Mouse (Mus musculus): Measurements from ENCODE around the gene Grid2ip. TPM values are rescaled to one million over a fixed set of nuclear protein-coding genes. Genes with fewer than 3 reads are reported as not detected.

Gene Grid2ip
- polyA plus RNA-seq (2014; fragmentation: Nextera tagmentation; extraction: Ambion mirVana), result 0.06 and 0.20 TPM in 2 replicates

DNA sequence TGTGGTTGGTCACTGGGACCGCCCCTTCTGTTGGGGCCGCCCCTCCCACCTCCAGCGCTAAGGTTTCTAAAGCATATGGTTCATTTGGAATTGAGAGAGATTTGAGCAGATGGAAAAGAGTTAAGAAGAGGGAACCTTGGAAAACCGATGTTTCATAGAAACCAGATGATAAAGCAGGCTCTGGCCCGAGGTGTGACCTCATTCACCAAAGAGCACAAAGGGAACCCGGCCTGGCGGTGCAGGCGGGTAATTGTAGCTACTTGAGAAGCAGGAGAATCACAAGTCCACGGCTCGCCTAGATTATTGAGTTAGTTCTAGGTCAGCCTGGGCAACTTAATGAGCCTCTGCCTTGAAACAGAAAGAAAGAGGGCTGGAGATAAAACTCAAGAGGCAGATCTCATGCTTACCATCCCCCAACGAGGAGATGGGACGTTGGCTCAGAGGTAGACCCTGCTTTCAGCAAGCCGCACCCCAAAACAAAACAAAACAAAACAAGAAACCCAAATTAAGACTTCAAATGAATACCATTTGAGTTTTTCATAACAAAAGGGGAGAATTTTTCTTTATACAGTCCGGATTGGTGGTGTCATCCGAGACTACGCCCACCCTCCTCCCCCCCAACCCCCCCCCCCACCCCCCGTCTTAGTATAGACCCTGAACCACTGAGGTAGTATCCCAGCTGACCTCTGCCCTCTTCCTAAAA is at the start of gene Grid2ip:
Grid2ip (plus strand) TSS at position 653 of the 703 bp plus-strand sequence.
- WGBS, result 19% methylated on average over 17 of the region's 17 CpGs
- Histone ChIP-seq H3K9ac (ENCODE audit: low read depth, low read length) (no peak within 1 kb of the TSS), H3K4me1 (ENCODE audit: control insufficient read depth, insufficient read depth, low read length) (no peaks in the 10 kb centered on the region), H3K4me3 (ENCODE audit: low read length) (peak within 1 kb of the TSS; percentile 4), H3K27me3 (ENCODE audit: control insufficient read depth, insufficient read depth, low read length) (peaks cover 32% of the 10 kb centered on the region), H3K27ac (ENCODE audit: low read depth, low read length) (no peak within 1 kb of the TSS), H3K36me3 (ENCODE audit: control insufficient read depth, insufficient read depth, low read length) (no peaks in the 10 kb centered on the region), H3K4me2 (replicated peaks; ENCODE audit: low read depth, low read length) (peak within 1 kb of the TSS; percentile 6), H3K9me3 (ENCODE audit: control insufficient read depth, low read length) (peaks cover 4% of the 10 kb centered on the region; the same call in 1 of the 2 replicates)
- no peak for ATAC-seq (ENCODE audit: low FRiP score, low TSS enrichment)

DNA sequence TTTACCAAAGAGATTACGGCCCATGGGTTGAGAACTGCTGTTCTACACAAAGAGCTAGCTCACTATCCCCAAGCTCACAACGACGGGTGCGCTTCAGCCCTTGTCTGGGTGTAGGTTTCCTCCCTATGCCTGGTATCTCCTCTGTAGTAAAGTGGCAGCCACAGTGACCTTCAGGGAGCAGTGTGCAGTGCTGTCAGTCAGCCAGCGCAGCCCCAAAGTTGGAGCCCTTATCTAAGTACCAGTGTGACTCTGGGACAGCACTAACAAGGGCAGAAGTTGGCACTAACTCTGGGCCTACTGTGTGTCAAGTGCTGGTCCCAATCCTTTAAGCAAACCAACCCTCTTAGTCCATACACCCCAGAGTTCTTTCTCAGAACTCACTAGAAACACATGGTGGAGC is 48.3 kb upstream of the Grid2ip start:
- peaks cover 82% of the 10 kb centered on the region for H3K36me3 ChIP-seq (ENCODE audit: control insufficient read depth, insufficient read depth, low read length)
- no peak overlapping the region for H3K27ac ChIP-seq (ENCODE audit: low read depth, low read length)
- H3K4me1 ChIP-seq (ENCODE audit: control insufficient read depth, insufficient read depth, low read length), result peaks cover 6% of the 10 kb centered on the region
- 92% methylated on average over 5 of the region's 5 CpGs for WGBS
- no peak for ATAC-seq (ENCODE audit: low FRiP score, low TSS enrichment)
- no peak overlapping the region for H3K4me2 ChIP-seq (replicated peaks; ENCODE audit: low read depth, low read length)
- H3K9ac ChIP-seq (ENCODE audit: low read depth, low read length), result no peak overlapping the region
- no peaks in the 10 kb centered on the region for H3K27me3 ChIP-seq (ENCODE audit: control insufficient read depth, insufficient read depth, low read length)
- H3K4me3 ChIP-seq (ENCODE audit: low read length), result no peak overlapping the region
- H3K9me3 ChIP-seq (ENCODE audit: control insufficient read depth, low read length), result no peaks in the 10 kb centered on the region

DNA sequence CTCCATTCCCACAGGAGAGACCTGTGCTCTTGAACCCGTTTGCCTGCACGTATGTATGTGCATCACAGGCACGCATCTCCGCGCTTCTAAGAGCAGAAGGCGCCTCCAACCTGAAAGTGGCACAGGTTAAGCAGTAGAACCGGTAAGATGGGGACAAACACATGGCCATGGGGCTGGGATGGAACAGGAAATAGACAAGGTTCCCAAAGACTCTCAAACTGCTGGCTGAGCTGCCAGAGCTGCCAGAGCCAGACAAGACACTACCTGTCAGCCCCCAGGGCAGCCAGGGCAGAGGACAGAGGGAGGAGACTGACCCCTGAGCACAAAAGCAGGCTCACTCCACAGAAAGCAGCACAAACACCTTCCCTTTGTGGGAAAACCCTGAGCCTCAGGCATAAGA is 47.2 kb upstream of the Grid2ip start:
- Histone ChIP-seq H3K9ac (ENCODE audit: low read depth, low read length) (no peak overlapping the region), H3K9me3 (ENCODE audit: control insufficient read depth, low read length) (no peaks in the 10 kb centered on the region), H3K4me2 (replicated peaks; ENCODE audit: low read depth, low read length) (no peak overlapping the region), H3K4me1 (ENCODE audit: control insufficient read depth, insufficient read depth, low read length) (peaks cover 11% of the 10 kb centered on the region), H3K36me3 (ENCODE audit: control insufficient read depth, insufficient read depth, low read length) (peaks cover 78% of the 10 kb centered on the region), H3K27me3 (ENCODE audit: control insufficient read depth, insufficient read depth, low read length) (no peaks in the 10 kb centered on the region), H3K27ac (ENCODE audit: low read depth, low read length) (no peak overlapping the region), H3K4me3 (ENCODE audit: low read length) (no peak overlapping the region)
- 95% methylated on average over 7 of the region's 7 CpGs for WGBS
- no peak for ATAC-seq (ENCODE audit: low FRiP score, low TSS enrichment)

DNA sequence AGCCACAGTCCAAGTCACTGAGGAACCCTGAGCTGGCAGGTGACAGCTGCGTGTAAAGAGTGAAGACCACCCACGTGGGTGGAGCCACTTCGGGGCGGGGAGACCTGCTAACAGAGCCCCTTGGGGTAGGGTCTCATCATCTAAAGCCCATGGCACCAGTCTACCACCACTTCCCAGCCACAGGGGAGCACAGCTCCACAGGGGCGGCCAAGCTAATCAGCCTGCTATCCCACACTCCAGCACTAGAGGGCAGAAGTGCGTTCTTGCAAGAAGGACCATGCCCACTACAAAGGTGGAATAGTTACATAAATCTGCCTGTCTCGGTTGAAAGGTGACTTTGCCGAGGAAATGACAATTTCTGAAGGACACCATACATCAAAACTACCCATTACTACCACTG is 45.3 kb upstream of the Grid2ip start:
- H3K27ac ChIP-seq (ENCODE audit: low read depth, low read length), result no peak overlapping the region
- H3K9me3 ChIP-seq (ENCODE audit: control insufficient read depth, low read length), result no peaks in the 10 kb centered on the region
- no peak for ATAC-seq (ENCODE audit: low FRiP score, low TSS enrichment)
- H3K36me3 ChIP-seq (ENCODE audit: control insufficient read depth, insufficient read depth, low read length), result peaks cover 66% of the 10 kb centered on the region
- no peak overlapping the region for H3K4me2 ChIP-seq (replicated peaks; ENCODE audit: low read depth, low read length)
- 67% methylated on average over 8 of the region's 8 CpGs for WGBS
- peaks cover 15% of the 10 kb centered on the region for H3K4me1 ChIP-seq (ENCODE audit: control insufficient read depth, insufficient read depth, low read length)
- H3K4me3 ChIP-seq (ENCODE audit: low read length), result no peak overlapping the region
- H3K9ac ChIP-seq (ENCODE audit: low read depth, low read length), result no peak overlapping the region
- no peaks in the 10 kb centered on the region for H3K27me3 ChIP-seq (ENCODE audit: control insufficient read depth, insufficient read depth, low read length)

DNA sequence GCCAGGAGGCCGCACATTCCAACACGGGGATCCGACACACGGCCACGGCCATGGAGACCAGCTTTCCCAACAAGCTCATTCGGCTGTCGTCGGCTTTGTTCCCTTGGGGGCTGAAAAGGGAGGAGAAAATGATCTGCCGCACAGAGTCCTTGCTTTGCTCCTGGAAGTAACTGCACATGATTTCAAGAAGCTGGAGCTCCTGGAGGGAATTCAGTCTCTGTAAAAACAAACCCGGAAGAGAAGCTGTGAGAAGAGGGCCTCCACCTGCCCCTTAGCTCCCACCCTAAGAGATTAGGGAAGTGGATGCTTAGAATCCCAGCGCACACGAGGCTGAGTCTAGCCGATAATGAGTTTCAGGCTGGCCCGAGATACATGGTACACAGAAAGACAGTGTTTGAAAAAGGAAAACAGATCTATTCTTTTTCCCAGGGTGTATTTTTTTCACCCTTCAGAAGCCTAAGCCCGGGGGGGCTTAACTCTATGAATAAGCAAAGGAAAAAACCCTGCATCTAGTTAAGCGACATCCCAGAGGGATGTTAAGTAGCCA is 42.9 kb upstream of the Grid2ip start:
- peaks cover 65% of the 10 kb centered on the region for H3K36me3 ChIP-seq (ENCODE audit: control insufficient read depth, insufficient read depth, low read length)
- ATAC-seq (ENCODE audit: low FRiP score, low TSS enrichment), result no peak
- peak overlapping the region; percentile 88 for H3K4me2 ChIP-seq (replicated peaks; ENCODE audit: low read depth, low read length)
- H3K27me3 ChIP-seq (ENCODE audit: control insufficient read depth, insufficient read depth, low read length), result no peaks in the 10 kb centered on the region
- no peaks in the 10 kb centered on the region for H3K9me3 ChIP-seq (ENCODE audit: control insufficient read depth, low read length)
- H3K4me3 ChIP-seq (ENCODE audit: low read length), result peak overlapping the region; percentile 87
- 4% methylated on average over 16 of the region's 16 CpGs for WGBS
- H3K4me1 ChIP-seq (ENCODE audit: control insufficient read depth, insufficient read depth, low read length), result peaks cover 15% of the 10 kb centered on the region
- peak overlapping the region; percentile 97 for H3K9ac ChIP-seq (ENCODE audit: low read depth, low read length)
- H3K27ac ChIP-seq (ENCODE audit: low read depth, low read length), result peak overlapping the region; percentile 90; the same call in 1 of the 2 replicates

DNA sequence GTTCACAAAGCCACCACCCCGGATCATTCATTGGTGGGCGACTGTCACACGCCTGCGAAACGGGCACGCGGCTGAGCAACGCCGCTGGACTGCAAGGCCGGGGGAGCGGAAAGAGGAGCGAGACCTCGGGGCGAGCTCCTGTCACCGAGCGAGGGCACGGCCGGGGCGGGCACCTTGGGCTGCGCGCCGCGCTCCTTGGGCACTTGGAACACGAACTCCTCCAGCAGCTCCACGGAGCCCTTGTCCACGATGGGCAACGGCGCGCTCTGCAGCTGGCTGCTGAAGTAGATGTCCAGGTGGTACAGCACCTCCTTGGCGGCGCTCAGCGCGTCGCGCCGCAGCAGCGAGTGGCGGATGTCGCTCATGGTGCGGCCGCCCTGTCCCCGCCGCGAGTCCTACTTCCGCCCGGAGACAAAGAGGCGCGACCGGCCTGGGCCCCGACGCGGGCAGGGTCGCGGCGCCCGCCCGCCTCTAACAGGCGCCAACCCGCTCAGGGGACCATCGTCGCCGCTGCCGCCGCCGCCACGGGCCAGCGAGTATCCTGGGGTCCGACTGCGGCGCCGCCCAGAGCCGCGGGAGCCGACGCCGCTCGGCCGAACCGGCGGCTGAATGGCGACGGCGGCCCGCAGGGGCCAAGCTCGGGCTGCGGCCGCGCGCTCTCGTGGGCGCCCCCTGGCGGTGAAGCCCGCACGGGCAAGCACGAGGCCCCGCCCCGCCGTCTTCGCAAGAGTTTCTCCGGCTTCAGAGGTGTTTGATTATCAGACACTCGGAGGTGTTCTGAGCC is 42.2 kb upstream of the Grid2ip start, which contains the start of gene E130309D02Rik:
E130309D02Rik (minus strand) TSS at position 631 of the 784 bp plus-strand sequence.
- Histone ChIP-seq H3K36me3 (ENCODE audit: control insufficient read depth, insufficient read depth, low read length) (peaks cover 64% of the 10 kb centered on the region), H3K27ac (ENCODE audit: low read depth, low read length) (peak within 1 kb of the TSS; percentile 90), H3K9me3 (ENCODE audit: control insufficient read depth, low read length) (no peaks in the 10 kb centered on the region), H3K4me3 (ENCODE audit: low read length) (peak within 1 kb of the TSS; percentile 87), H3K4me1 (ENCODE audit: control insufficient read depth, insufficient read depth, low read length) (peaks cover 15% of the 10 kb centered on the region), H3K9ac (ENCODE audit: low read depth, low read length) (peak within 1 kb of the TSS; percentile 97), H3K27me3 (ENCODE audit: control insufficient read depth, insufficient read depth, low read length) (no peaks in the 10 kb centered on the region), H3K4me2 (replicated peaks; ENCODE audit: low read depth, low read length) (peak within 1 kb of the TSS; percentile 88)
- WGBS, result under 1% methylated on average over 79 of the region's 101 CpGs
- peak; percentile 80 for ATAC-seq (ENCODE audit: low FRiP score, low TSS enrichment)

DNA sequence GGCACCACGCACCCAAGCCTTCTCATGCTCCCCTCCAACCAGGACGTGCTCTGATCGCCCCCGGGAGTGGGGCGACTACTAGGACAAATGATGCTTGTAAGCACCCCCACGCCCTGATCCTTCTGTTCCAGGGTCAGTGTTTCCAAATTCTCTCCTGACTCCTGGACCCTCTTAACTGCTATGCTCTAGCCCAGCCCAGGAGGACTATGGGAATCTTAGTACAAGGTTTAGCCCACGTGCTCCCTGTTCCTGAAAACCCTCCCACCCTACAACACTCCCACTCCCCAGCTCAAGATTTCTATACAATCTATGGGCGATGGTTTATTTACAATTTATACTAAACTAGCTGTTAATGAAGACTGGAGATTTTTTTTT is 41.6 kb upstream of the Grid2ip start:
- peaks cover 64% of the 10 kb centered on the region for H3K36me3 ChIP-seq (ENCODE audit: control insufficient read depth, insufficient read depth, low read length)
- peaks cover 15% of the 10 kb centered on the region for H3K4me1 ChIP-seq (ENCODE audit: control insufficient read depth, insufficient read depth, low read length)
- 12% methylated on average over 8 of the region's 8 CpGs for WGBS
- no peak overlapping the region; the same call in 1 of the 2 replicates for H3K27ac ChIP-seq (ENCODE audit: low read depth, low read length)
- no peak; the same call in 1 of the 2 replicates for ATAC-seq (ENCODE audit: low FRiP score, low TSS enrichment)
- H3K27me3 ChIP-seq (ENCODE audit: control insufficient read depth, insufficient read depth, low read length), result no peaks in the 10 kb centered on the region
- peak overlapping the region; percentile 88; the same call in 1 of the 2 replicates for H3K4me2 ChIP-seq (replicated peaks; ENCODE audit: low read depth, low read length)
- H3K9me3 ChIP-seq (ENCODE audit: control insufficient read depth, low read length), result no peaks in the 10 kb centered on the region
- peak overlapping the region; percentile 97 for H3K9ac ChIP-seq (ENCODE audit: low read depth, low read length)
- H3K4me3 ChIP-seq (ENCODE audit: low read length), result peak overlapping the region; percentile 87

DNA sequence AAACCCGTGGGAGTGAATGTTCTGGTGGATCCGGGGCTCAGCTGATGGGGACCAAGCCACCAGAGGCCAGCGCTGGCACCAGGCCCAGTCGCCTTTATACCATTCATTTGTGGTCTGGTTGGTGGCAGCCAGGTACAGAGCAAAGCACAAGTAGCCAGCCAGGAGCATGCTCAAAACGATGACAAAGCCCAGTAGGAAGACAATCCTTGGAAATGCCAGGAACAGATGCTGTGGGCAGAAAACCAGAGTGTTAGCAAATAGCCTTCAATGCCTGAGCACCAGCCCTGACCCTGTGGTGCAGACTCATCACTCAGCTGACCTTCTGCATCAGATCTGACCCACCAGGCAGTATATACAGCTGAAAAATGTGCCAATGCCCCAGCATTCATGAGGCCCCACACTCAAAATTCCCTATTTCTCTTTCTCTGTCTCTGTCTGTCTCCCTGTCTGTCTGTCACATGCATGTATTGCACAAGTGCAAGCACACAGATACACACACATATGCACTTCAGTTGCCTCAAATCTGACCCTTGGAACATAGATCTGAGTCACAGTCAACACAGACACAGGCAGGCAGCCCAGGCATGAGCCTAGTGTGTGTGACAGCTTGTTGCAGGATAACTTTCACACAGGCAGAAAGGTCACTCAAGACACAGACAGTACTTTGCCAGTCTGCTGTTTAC is 40.4 kb upstream of the Grid2ip start:
- WGBS, result 91% methylated on average over 5 of the region's 5 CpGs
- H3K27me3 ChIP-seq (ENCODE audit: control insufficient read depth, insufficient read depth, low read length), result no peaks in the 10 kb centered on the region
- no peak overlapping the region for H3K9ac ChIP-seq (ENCODE audit: low read depth, low read length)
- H3K4me3 ChIP-seq (ENCODE audit: low read length), result no peak overlapping the region
- ATAC-seq (ENCODE audit: low FRiP score, low TSS enrichment), result no peak
- no peak overlapping the region for H3K27ac ChIP-seq (ENCODE audit: low read depth, low read length)
- H3K4me2 ChIP-seq (replicated peaks; ENCODE audit: low read depth, low read length), result no peak overlapping the region
- peaks cover 62% of the 10 kb centered on the region for H3K36me3 ChIP-seq (ENCODE audit: control insufficient read depth, insufficient read depth, low read length)
- H3K4me1 ChIP-seq (ENCODE audit: control insufficient read depth, insufficient read depth, low read length), result peaks cover 15% of the 10 kb centered on the region
- H3K9me3 ChIP-seq (ENCODE audit: control insufficient read depth, low read length), result no peaks in the 10 kb centered on the region
